In the genomic region with DNA sequence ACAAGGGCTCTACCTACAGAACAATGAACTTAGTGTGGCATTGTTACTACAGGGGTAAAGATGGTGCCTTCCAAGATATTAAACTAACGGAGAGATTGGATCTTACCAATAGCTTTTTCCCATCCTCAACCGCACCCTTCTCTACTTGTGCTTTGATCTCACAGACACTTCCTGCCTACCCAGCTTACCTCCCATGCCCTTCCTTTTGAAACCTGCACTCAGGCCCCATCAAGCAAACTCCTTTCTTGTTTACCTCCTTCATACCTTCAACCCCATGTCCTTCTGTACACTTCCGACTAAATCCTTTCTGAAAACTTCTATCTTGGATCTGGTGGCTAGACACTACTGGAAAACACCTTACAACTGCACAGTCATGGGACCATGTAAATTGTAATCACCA, we compare ENCODE assay signal across 34 mouse cellular contexts. TPM values are rescaled to one million over a fixed set of nuclear protein-coding genes. Genes with fewer than 3 reads are reported as not detected.
DNase-seq lines count a peak whose midpoint lies in the region; ATAC-seq lines count a peak whose summit lies in the region.
"Had no signal": no experiment of that assay in that cellular context is flagged by ENCODE, and none has a peak within 500 bp of the region (broad histone marks: within the 10 kb centered on the region; RNA-seq: fewer than 3 reads in every experiment).

No protein-coding gene starts in this region.

- peak; percentile 92 for ATAC-seq in inflammation-experienced regulatory T-cells, adult 6 months
- ATAC-seq: forebrain, embryonic 14.5 days; forebrain, postnatal 0 days; hindbrain, postnatal 0 days; intestine, embryonic 16.5 days had no signal

- peak; percentile 20 for DNase-seq in thymus, postnatal 14 days
- no peak for DNase-seq in thymus, postnatal 4 days
- DNase-seq in CD4-positive, CD25-positive, alpha-beta regulatory T cell, adult 2 months (ENCODE audit: low read depth, low spot score), result peak; percentile 49
- peak; percentile 32 for DNase-seq in T-cell, adult 2 months (ENCODE audit: low spot score)
- no peak for DNase-seq in adrenal gland, adult 18-20 months (ENCODE audit: low spot score in 2 of 2)
- DNase-seq in embryo, embryonic 11 days, result no peak
- DNase-seq in cerebellum, adult 11 months, result no peak
- DNase-seq: adrenal gland, adult 2 months; adrenal gland, postnatal 14 days; cerebellum, adult 11-12 months; cerebellum, adult 8-10 months; cerebellum, postnatal 10 days; cerebellum, postnatal 36 days; forebrain, postnatal 0 days; gastrocnemius, postnatal 36 days; heart, adult 18-20 months; heart, postnatal 10 days; heart, postnatal 4 days; kidney, adult 18-20 months had no signal

RNA-seq across cellular contexts. Expression of a gene that starts 5.7 kb away (rescaled TPM):
- 1,000 to 10,000 TPM in 2 of 3 experiments, 100 to 1,000 TPM in 1; 738 to 2,389 (median 1,003) TPM for polyA plus RNA-seq in inflammation-experienced regulatory T-cells, adult 6 months (2017; shearing (Covaris generic))
- 100 to 1,000 TPM; 207 to 349 TPM for total RNA-seq in adrenal gland, adult 18-20 months (2021)
- total RNA-seq: MEL had no signal

RNA-seq across cellular contexts. Expression of a gene that starts 40.3 kb away (rescaled TPM):
- polyA plus RNA-seq in inflammation-experienced regulatory T-cells, adult 6 months (2017; shearing (Covaris generic)), result 1,000 to 10,000 TPM in 1 of 3 experiments, 100 to 1,000 TPM in 2; 678 to 1,984 (median 706) TPM
- 100 to 1,000 TPM; 159 to 177 TPM for total RNA-seq in adrenal gland, adult 18-20 months (2021)

RNA-seq across cellular contexts. Expression of a gene that starts 46.1 kb away (rescaled TPM):
- polyA plus RNA-seq in inflammation-experienced regulatory T-cells, adult 6 months (2017; shearing (Covaris generic)), result not detected
- 1 to 10 TPM in 1 of 2 experiments, not detected in 1; 1.3 TPM for total RNA-seq in adrenal gland, adult 18-20 months (2021)
- total RNA-seq: forebrain, postnatal 0 days; gastrocnemius, adult 8-10 months; gastrocnemius, postnatal 36 days; heart, adult 18-20 months; heart, postnatal 10 days; heart, postnatal 4 days; hindbrain, postnatal 0 days; MEL had no signal
- polyA plus RNA-seq: adrenal gland, adult 2 months; C2C12; cortical plate, adult 2 months; embryonic facial prominence, embryonic 11.5 days; forebrain, embryonic 10.5 days; forebrain, embryonic 14.5 days; forebrain, postnatal 0 days; frontal cortex, adult 2 months; heart, embryonic 12.5 days; heart, embryonic 15.5 days; hindbrain, embryonic 11.5 days; hindbrain, embryonic 14.5 days; hindbrain, postnatal 0 days; intestine, embryonic 16.5 days had no signal

Comparison
In these comparisons a context has a peak if more than half of its experiments do, and no peak if none do; other contexts are left out.
1. DNase-seq: peak in thymus, postnatal 14 days (single experiment), CD4-positive, CD25-positive, alpha-beta regulatory T cell, adult 2 months (single experiment) and T-cell, adult 2 months (single experiment); none in thymus, postnatal 4 days (single experiment), adrenal gland, adult 18-20 months (0 of 2), embryo, embryonic 11 days (single experiment) and cerebellum, adult 11 months (single experiment).